Mouse (Mus musculus) C2C12 (cell line): ENCODE results near the gene Hist3h2a. TPM values are rescaled to one million over a fixed set of nuclear protein-coding genes. Genes with fewer than 3 reads are reported as not detected.

Source experiments
- H3K27me3 ChIP-seq: one replicate; pipeline ENCODE4 v1.6.1; 2011; ENCODE audit not compliant: control insufficient read depth, insufficient read depth, insufficient read length
- H3K36me3 ChIP-seq: one replicate; pipeline ENCODE4 v1.6.1; 2011; ENCODE audit not compliant: control insufficient read depth, insufficient read depth
- H3K4me3 ChIP-seq: one replicate; pipeline ENCODE4 v1.5.1; 2011; ENCODE audit warnings: mild to moderate bottlenecking, control low read depth; ENCODE audit not compliant: poor library complexity, insufficient read depth, severe bottlenecking
- H3K79me2 ChIP-seq: one replicate; pipeline ENCODE4 v1.6.1; 2011; ENCODE audit not compliant: control insufficient read depth, insufficient read depth
- H3K79me3 ChIP-seq: one replicate; pipeline ENCODE4 v1.6.1; 2011; ENCODE audit warnings: low read depth, control low read depth
- H3ac ChIP-seq: one replicate; pipeline ENCODE3; 2011; ENCODE audit warnings: low read depth; ENCODE audit not compliant: control insufficient read depth, insufficient read length
- CEBPB ChIP-seq: IDR thresholded peaks from one replicate; pipeline ENCODE4 v1.6.1; 2011; ENCODE audit warnings: low read depth, mild to moderate bottlenecking, control low read depth, moderate library complexity
- CTCF ChIP-seq: IDR thresholded peaks from one replicate; pipeline ENCODE4 v1.5.1; 2011; ENCODE audit not compliant: control insufficient read depth, insufficient read depth, insufficient read length
- FOSL1 ChIP-seq: IDR thresholded peaks from one replicate; pipeline ENCODE4 v1.8.0; 2011; ENCODE audit warnings: mild to moderate bottlenecking, low read length; ENCODE audit not compliant: poor library complexity, insufficient read depth, severe bottlenecking
- MAX ChIP-seq: IDR thresholded peaks from one replicate; pipeline ENCODE4 v1.6.1; 2011; ENCODE audit warnings: mild to moderate bottlenecking, control low read depth
- MYOD1 ChIP-seq: IDR thresholded peaks from one replicate; pipeline ENCODE4 v1.6.1; 2011; ENCODE audit warnings: low read depth; ENCODE audit not compliant: control insufficient read depth, insufficient read length
- MYOG ChIP-seq: IDR thresholded peaks from one replicate; pipeline ENCODE4 v1.6.1; 2011; ENCODE audit not compliant: control insufficient read depth, insufficient read length; ENCODE audit errors: extremely low read depth
- USF1 ChIP-seq: IDR thresholded peaks from one replicate; pipeline ENCODE4 v1.6.1; 2011; ENCODE audit warnings: low read depth, mild to moderate bottlenecking, control low read depth, moderate library complexity
- microRNA-seq: library from miRNA; unstranded; fragments of <30 nt; microRNA quantifications from one replicate; pipeline ENCODE4, GENCODE M21; 2019; ENCODE audit warnings: borderline microRNAs expressed
- polyA plus RNA-seq: library from polyadenylated mRNA; unstranded; fragments of >200 nt; fragmentation: generic; extraction: Trizol; gene quantifications from one replicate; pipeline ENCODE4 v1.2.1, GENCODE M21; 2012; ENCODE audit warnings: missing spikeins

The Hist3h2a gene
- polyA plus RNA-seq, 1 experiment, result 11.4 TPM

DNA sequence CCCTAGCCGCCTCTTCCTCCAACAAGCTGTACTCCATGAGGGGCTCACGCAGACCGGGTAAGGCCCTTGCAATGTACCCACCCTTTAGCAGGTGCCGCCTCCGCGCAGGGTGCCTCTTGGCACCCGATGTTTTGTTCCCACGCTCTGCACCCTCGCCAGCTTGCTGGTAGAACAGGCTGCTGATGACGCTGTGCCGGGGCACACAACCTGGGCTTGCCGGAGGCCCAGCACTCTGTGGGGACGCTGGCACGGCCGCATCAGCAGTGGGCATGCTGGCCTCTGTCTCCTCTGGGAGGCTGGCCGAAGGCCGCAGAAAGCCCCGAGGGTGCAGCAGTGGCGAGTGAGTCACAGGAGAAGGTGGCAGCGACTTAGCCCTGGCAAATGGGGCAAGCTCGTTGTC lies 46.1 kb downstream of the Hist3h2a start:
- peaks cover 57% of the 10 kb centered on the region for H3K27me3 ChIP-seq
- H3K79me2 ChIP-seq, result no peaks in the 10 kb centered on the region
- H3ac ChIP-seq, result no peak overlapping the region
- TF ChIP-seq FOSL1 (no peak), USF1 (no peak), MAX (no peak), MYOG (no peak), CTCF (no peak), CEBPB (no peak), MYOD1 (no peak)
- no peaks in the 10 kb centered on the region for H3K36me3 ChIP-seq
- no peak overlapping the region for H3K4me3 ChIP-seq
- H3K79me3 ChIP-seq, result no peaks in the 10 kb centered on the region

DNA sequence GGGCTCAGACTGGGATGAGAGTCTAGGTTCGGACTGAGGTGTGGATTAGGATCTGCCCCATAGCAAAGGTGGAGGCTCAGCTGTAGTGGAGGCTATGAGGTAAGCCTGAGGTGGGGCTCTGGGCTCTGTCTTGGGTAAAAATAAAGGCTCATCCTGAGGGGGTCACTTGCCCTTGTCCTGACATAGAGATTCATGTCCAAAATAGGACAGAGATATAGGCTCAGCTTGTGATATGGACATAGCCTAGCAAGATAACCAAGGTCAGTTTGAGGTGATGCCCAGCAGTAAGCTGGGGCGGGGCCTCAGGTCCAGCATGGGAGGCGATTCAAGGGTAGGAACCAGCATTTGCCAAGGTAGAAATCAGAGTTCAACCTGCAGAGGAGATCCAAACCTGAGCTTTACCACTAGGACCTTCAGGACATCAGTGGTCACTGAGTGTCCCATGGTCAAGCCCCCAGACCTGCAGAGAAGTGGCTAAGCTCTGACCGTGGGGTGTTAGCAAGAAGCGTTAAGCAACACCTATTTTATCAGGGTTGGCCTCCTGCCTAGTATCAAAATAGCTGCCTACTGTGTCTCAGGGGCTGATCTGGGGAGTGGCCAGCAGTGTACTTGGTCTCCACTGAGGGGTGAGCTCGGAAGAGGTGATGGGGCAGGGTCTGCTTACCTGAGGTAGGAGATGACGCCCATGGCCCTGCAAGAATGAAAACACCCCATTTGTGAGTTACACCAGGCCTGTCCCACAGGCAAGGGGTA lies 48.0 kb downstream of the Hist3h2a start:
- H3K4me3 ChIP-seq, result no peak overlapping the region
- TF ChIP-seq FOSL1 (no peak), MYOD1 (no peak), MYOG (no peak), CTCF (no peak), USF1 (no peak), MAX (no peak), CEBPB (no peak)
- H3K79me3 ChIP-seq, result no peaks in the 10 kb centered on the region
- no peaks in the 10 kb centered on the region for H3K79me2 ChIP-seq
- H3K27me3 ChIP-seq, result peaks cover 49% of the 10 kb centered on the region
- H3ac ChIP-seq, result no peak overlapping the region
- H3K36me3 ChIP-seq, result no peaks in the 10 kb centered on the region

Small RNAs within 50 kb of the gene (microRNA-seq; reads per million reads assigned to microRNA genes)
- gene Gm44313, result 0.24 reads per million

Other genes starting within 250 kb of the Hist3h2a start
- gene Olfr318, start 230.7 kb upstream of the Hist3h2a start, polyA plus RNA-seq, result not detected
- gene Olfr317, start 215.5 kb upstream of the Hist3h2a start, polyA plus RNA-seq, result not detected
- gene Olfr316, start 202.0 kb upstream of the Hist3h2a start, polyA plus RNA-seq, result not detected
- gene Olfr315, start 181.5 kb upstream of the Hist3h2a start, polyA plus RNA-seq, result not detected
- not detected for gene Olfr314, start 171.7 kb upstream of the Hist3h2a start, polyA plus RNA-seq
- gene Fam183b, start 152.7 kb upstream of the Hist3h2a start, polyA plus RNA-seq, result not detected
- gene Olfr313, start 139.7 kb upstream of the Hist3h2a start, polyA plus RNA-seq, result not detected
- gene Olfr312, start 125.4 kb upstream of the Hist3h2a start, polyA plus RNA-seq, result not detected
- not detected for gene Olfr311, start 115.4 kb upstream of the Hist3h2a start, polyA plus RNA-seq
- gene Gm12258, start 107.5 kb upstream of the Hist3h2a start, polyA plus RNA-seq, result 0.32 TPM
- gene 2810021J22Rik, start 87.5 kb upstream of the Hist3h2a start, polyA plus RNA-seq, result 2.2 TPM
- 0.64 TPM for gene Zfp39, start 50.5 kb upstream of the Hist3h2a start, polyA plus RNA-seq
- gene Btnl10, start 36.8 kb upstream of the Hist3h2a start, polyA plus RNA-seq, result not detected
- gene Rnf187, start 15.8 kb upstream of the Hist3h2a start, polyA plus RNA-seq, result 245 TPM
- gene Hist3h2ba, start 5.8 kb upstream of the Hist3h2a start, polyA plus RNA-seq, result 1.6 TPM
- gene Trim17, start within 50 bp of the Hist3h2a start, polyA plus RNA-seq, result 0.22 TPM
- 15.1 TPM for gene Trim11, start 23.4 kb downstream of the Hist3h2a start, polyA plus RNA-seq
- gene Obscn, start 181.7 kb downstream of the Hist3h2a start, polyA plus RNA-seq, result 0.02 TPM
- gene Iba57, start 209.1 kb downstream of the Hist3h2a start, polyA plus RNA-seq, result 3.5 TPM
- 0.02 TPM for gene Gjc2, start 228.5 kb downstream of the Hist3h2a start, polyA plus RNA-seq
- gene Guk1, start 237.5 kb downstream of the Hist3h2a start, polyA plus RNA-seq, result 81.0 TPM
- gene Mrpl55, start 247.8 kb downstream of the Hist3h2a start, polyA plus RNA-seq, result 44.7 TPM